Mouse (Mus musculus): ENCODE results near the gene Slc25a35. TPM values are rescaled to one million over a fixed set of nuclear protein-coding genes. Genes with fewer than 3 reads are reported as not detected.
"Not testable (repeated sequence)": the region's sequence is repeated elsewhere in the genome, so short reads cannot be mapped to it uniquely, and the experiment has no call there.

The Slc25a35 gene
- total RNA-seq, 2 experiments from 2014 or later: 4.8 to 5.4 TPM

GRCm38 (mm10) chr11:68957308-68957707 lies 10.6 kb upstream of the Slc25a35 start, which contains the start of gene Arhgef15:
TSS of gene Arhgef15 (minus strand) at chr11:68957480.
- no peak for DNase-seq (ENCODE audit: low spot score in 2 of 2)
- intact Hi-C loops (cut with DNase I): no loop called here

GRCm38 (mm10) chr11:68957971-68958370 lies 10.0 kb upstream of the Slc25a35 start:
- intact Hi-C loops (cut with DNase I): no loop called here
- DNase-seq (ENCODE audit: low spot score in 2 of 2): no peak

- no peak for DNase-seq (ENCODE audit: low spot score in 2 of 2)
- intact Hi-C loops (cut with DNase I): no loop called here
Measured at GRCm38 (mm10) chr11:68961596-68961995, 6.3 kb upstream of the Slc25a35 start.

- DNase-seq (ENCODE audit: low spot score in 2 of 2); intact Hi-C loops (cut with DNase I): not testable (repeated sequence)
Measured at GRCm38 (mm10) chr11:68962159-68962558, 5.8 kb upstream of the Slc25a35 start.

- intact Hi-C loops (cut with DNase I): no loop called here
- no peak for DNase-seq (ENCODE audit: low spot score in 2 of 2)
Measured at GRCm38 (mm10) chr11:68963405-68963804, 4.5 kb upstream of the Slc25a35 start.

- intact Hi-C loops (cut with DNase I): loop anchor here (5.0 kb wide), 1 partner anchor 63 kb away; the partner anchor contains the start of gene Rpl26
- DNase-seq (ENCODE audit: low spot score in 2 of 2): no peak
Measured at GRCm38 (mm10) chr11:68965050-68965449, 2.9 kb upstream of the Slc25a35 start.

GRCm38 (mm10) chr11:68965845-68966244 lies 2.1 kb upstream of the Slc25a35 start:
- peak; percentile 67 to 70 for DNase-seq (ENCODE audit: low spot score in 2 of 2)
- intact Hi-C loops (cut with DNase I): loop anchor here (5.0 kb wide), 1 partner anchor 64 kb away; the partner anchor contains the start of gene Rpl26

GRCm38 (mm10) chr11:68966554-68966953 lies 1.4 kb upstream of the Slc25a35 start:
- intact Hi-C loops (cut with DNase I): loop anchor here (5.0 kb wide), 1 partner anchor 64 kb away; the partner anchor contains the start of gene Rpl26
- DNase-seq (ENCODE audit: low spot score in 2 of 2): no peak

- intact Hi-C loops (cut with DNase I): loop anchor here (5.0 kb wide), 1 partner anchor 66 kb away; the partner anchor contains the start of gene Rpl26
- DNase-seq (ENCODE audit: low spot score in 2 of 2): no peak
Measured at GRCm38 (mm10) chr11:68968752-68969151, 821 bp downstream of the Slc25a35 start.

- no peak for DNase-seq (ENCODE audit: low spot score in 2 of 2)
- intact Hi-C loops (cut with DNase I): no loop called here
Measured at GRCm38 (mm10) chr11:68970232-68970631, 2.3 kb downstream of the Slc25a35 start.

- DNase-seq (ENCODE audit: low spot score in 2 of 2): peak; percentile 68 to 75
Measured at GRCm38 (mm10) chr11:68973250-68974058, 5.5 kb downstream of the Slc25a35 start.

GRCm38 (mm10) chr11:68974059-68974450 lies 6.1 kb downstream of the Slc25a35 start:
- DNase-seq (ENCODE audit: low spot score in 2 of 2): no peak
- intact Hi-C loops (cut with DNase I): no loop called here

More at GRCm38 (mm10) chr11:68973250-68974058, 5.5 kb downstream of the Slc25a35 start:
- intact Hi-C loops (cut with DNase I): not testable (repeated sequence)

GRCm38 (mm10) chr11:68975085-68975484 lies 7.2 kb downstream of the Slc25a35 start, which contains the start of gene Rangrf:
TSS of gene Rangrf (minus strand) at chr11:68975185.
- intact Hi-C loops (cut with DNase I): no loop called here
- no peak for DNase-seq (ENCODE audit: low spot score in 2 of 2)

GRCm38 (mm10) chr11:68975601-68976000 lies 7.7 kb downstream of the Slc25a35 start:
- intact Hi-C loops (cut with DNase I): no loop called here

GRCm38 (mm10) chr11:68979320-68979733 lies 11.4 kb downstream of the Slc25a35 start:
- intact Hi-C loops (cut with DNase I): no loop called here
- no peak for DNase-seq (ENCODE audit: low spot score in 2 of 2)

More at GRCm38 (mm10) chr11:68975601-68976000, 7.7 kb downstream of the Slc25a35 start:
- no peak for DNase-seq (ENCODE audit: low spot score in 2 of 2)

GRCm38 (mm10) chr11:68980919-68981318 lies 13.0 kb downstream of the Slc25a35 start:
- intact Hi-C loops (cut with DNase I): no loop called here
- DNase-seq (ENCODE audit: low spot score in 2 of 2): no peak

- intact Hi-C loops (cut with DNase I): loop anchor here (2.0 kb wide), 1 partner anchor 78 kb away; no protein-coding TSS in a partner anchor
- DNase-seq (ENCODE audit: low spot score in 2 of 2): peak; percentile 67 to 80
Measured at GRCm38 (mm10) chr11:68982639-68983369, 14.9 kb downstream of the Slc25a35 start.

GRCm38 (mm10) chr11:68987365-68987882 lies 19.5 kb downstream of the Slc25a35 start:
- DNase-seq (ENCODE audit: low spot score in 2 of 2): no peak
- intact Hi-C loops (cut with DNase I): no loop called here

GRCm38 (mm10) chr11:68988341-68988740 lies 20.4 kb downstream of the Slc25a35 start:
- no peak for DNase-seq (ENCODE audit: low spot score in 2 of 2)
- intact Hi-C loops (cut with DNase I): no loop called here

GRCm38 (mm10) chr11:68993122-68993521 lies 25.2 kb downstream of the Slc25a35 start:
- no peak for DNase-seq (ENCODE audit: low spot score in 2 of 2)
- intact Hi-C loops (cut with DNase I): no loop called here

All from left cerebral cortex, postnatal 14 days (tissue).